Mouse (Mus musculus) heart, adult 10 weeks (tissue): ENCODE measurements around the gene Ccdc34. TPM values are rescaled to one million over a fixed set of nuclear protein-coding genes. Genes with fewer than 3 reads are reported as not detected.

ENCODE experiments used
- polyA plus RNA-seq: library from polyadenylated mRNA; stranded (reverse); fragments of 350-450 nt; fragmentation: Illumina TruSeq; extraction: RNeasy Lipid Tissue Mini Kit (QIAGEN cat#74804); gene quantifications from one replicate; pipeline ENCODE4 v1.2.3, GENCODE M21; 2014; ENCODE audit warnings: low read depth, low replicate concordance

The Ccdc34 gene
- 4.9 TPM for polyA plus RNA-seq

DNA sequence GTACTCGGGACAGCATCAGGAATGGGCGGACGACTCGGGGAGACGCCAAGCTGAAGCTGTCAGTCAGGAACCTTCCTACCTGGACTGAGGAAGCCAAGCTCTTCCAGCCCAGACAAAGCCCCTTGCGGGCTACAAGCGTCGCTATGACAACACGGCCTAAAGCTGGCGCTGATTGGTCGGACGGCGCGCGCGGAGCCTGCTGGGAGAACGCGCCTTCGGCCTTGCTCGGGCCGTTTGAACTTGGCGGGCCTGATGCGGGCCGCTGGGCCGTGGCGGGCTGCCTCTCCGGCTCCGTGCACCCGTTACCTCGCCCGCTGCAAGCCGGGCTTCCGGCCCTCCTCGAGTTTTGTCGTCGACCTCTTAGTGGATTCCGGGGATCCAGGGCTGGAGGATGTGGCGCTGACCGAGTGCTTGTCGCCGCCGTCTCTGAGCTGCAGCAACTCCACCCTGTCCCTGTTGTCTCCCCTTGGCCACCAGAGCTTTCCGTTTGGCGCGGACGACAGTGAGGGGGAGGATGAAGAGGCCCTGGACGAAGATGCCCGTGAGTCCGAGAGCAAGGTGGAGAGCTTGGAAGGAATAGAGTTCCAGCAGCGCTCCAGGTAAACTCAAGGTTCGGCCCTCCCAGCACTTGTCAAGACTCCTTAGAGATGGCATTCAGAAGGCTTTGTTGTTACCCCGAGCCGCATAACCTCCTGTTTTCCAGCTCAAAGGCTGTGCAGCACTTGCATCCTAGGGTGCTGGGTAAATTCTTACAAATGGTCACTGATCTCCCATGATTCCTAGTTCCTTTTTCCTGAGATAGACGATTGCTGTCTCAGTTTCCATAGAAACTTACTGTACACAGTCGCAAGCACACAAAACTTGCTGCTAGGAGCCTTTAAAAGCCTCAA lies at the start of gene Ccdc34:
TSS of gene Ccdc34 (plus strand) at position 202 of the 890 bp plus-strand sequence.

Other genes starting within 250 kb of the Ccdc34 start
- 30.6 TPM for gene Lin7c, start 127.0 kb upstream of the Ccdc34 start, polyA plus RNA-seq
- 16.2 TPM for gene Lgr4, start 100.2 kb upstream of the Ccdc34 start, polyA plus RNA-seq